Mouse (Mus musculus): ENCODE measurements around the gene Fbxw7.

DNA sequence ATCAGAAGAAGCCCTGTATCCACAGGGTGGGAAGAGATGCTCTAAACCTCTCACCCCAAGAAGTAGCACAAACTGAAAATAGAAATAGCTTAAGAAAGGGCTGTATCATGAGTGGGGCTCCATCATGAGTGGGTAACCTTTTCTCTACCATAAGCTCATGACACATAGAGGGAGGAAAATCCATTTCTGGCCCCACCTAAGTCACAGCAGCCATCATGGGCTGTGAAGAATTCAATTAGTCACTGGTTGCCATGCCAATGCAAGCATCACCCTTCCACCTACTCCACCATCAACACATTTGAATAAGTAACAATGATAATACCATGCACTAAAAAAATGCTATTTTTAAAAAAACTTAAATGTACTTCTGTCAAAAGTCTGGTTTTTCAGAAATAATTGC, 205.1 kb downstream of the Fbxw7 start:
- TF ChIP-seq CTCF (IDR thresholded peaks at IDR 0.05; ENCODE audit: extremely low read depth, insufficient read depth, low read length) (no peak), POLR2A (IDR thresholded peaks at IDR 0.05; ENCODE audit: extremely low read depth, insufficient read depth, low read length) (no peak)
